Mouse (Mus musculus) ES-E14 (cell line): Measurements from ENCODE around the gene Crybg2.

ENCODE experiments used
- CHD2 ChIP-seq: IDR thresholded peaks from 2 replicates; pipeline ENCODE4 v1.6.1; 2014; ENCODE audit warnings: mild to moderate bottlenecking, low read depth, low read length, inconsistent platforms
- HCFC1 ChIP-seq: IDR thresholded peaks from 2 replicates; pipeline ENCODE4 v1.6.1; 2012; ENCODE audit warnings: low read length, inconsistent platforms, borderline replicate concordance; ENCODE audit not compliant: insufficient read depth
- MAFK ChIP-seq: IDR thresholded peaks from 2 replicates; pipeline ENCODE4 v1.6.1; 2014; ENCODE audit warnings: mild to moderate bottlenecking, low read depth, low read length, inconsistent platforms; ENCODE audit not compliant: insufficient read depth
- ZC3H11A ChIP-seq: IDR thresholded peaks from 2 replicates; pipeline ENCODE4 v1.6.1; 2012; ENCODE audit warnings: low read depth, mild to moderate bottlenecking, inconsistent platforms, low read length, borderline replicate concordance
- ZNF384 ChIP-seq: IDR thresholded peaks from 2 replicates; pipeline ENCODE4 v1.6.1; 2012; ENCODE audit warnings: low read depth, low read length, inconsistent platforms

GRCm38 (mm10) chr4:134108196-134108595 lies 47.6 kb downstream of the Crybg2 start:
- TF ChIP-seq CHD2 (no peak), ZNF384 (no peak), HCFC1 (no peak), MAFK (no peak), ZC3H11A (no peak)
